Mouse (Mus musculus) forebrain, embryonic 15.5 days (tissue): ENCODE results near the gene Tmem135. TPM values are rescaled to one million over a fixed set of nuclear protein-coding genes. Genes with fewer than 3 reads are reported as not detected.

Experiments used
- ATAC-seq: fragments of 200-750 bp; cut with Nextera tagmentation; replicated peaks from 2 replicates; pipeline ENCODE4 v1.8.0; 2017; ENCODE audit warnings: mild to moderate bottlenecking, moderate TSS enrichment, moderate library complexity
- H3K27ac ChIP-seq: fragments of 300-500 bp; sonication (generic); replicated peaks from 2 replicates; pipeline ENCODE4 v1.5.1; 2015; ENCODE audit warnings: mild to moderate bottlenecking, inconsistent platforms
- H3K27me3 ChIP-seq: fragments of 300-500 bp; sonication (generic); 2 replicates; pipeline ENCODE4 v1.6.1; 2015; ENCODE audit warnings: inconsistent platforms
- H3K36me3 ChIP-seq: fragments of 300-500 bp; sonication (generic); 2 replicates; pipeline ENCODE4 v1.6.1; 2015; ENCODE audit warnings: mild to moderate bottlenecking, inconsistent platforms
- H3K4me1 ChIP-seq: fragments of 300-500 bp; sonication (generic); 2 replicates; pipeline ENCODE4 v1.6.1; 2015; ENCODE audit warnings: inconsistent platforms
- H3K4me2 ChIP-seq: fragments of 300-500 bp; sonication (generic); replicated peaks from 2 replicates; pipeline ENCODE4 v1.6.1; 2015; ENCODE audit warnings: mild to moderate bottlenecking, inconsistent platforms
- H3K4me3 ChIP-seq: fragments of 300-500 bp; sonication (generic); 2 replicates; pipeline ENCODE4 v1.5.1; 2015; ENCODE audit warnings: mild to moderate bottlenecking, inconsistent platforms
- H3K9ac ChIP-seq: fragments of 300-500 bp; sonication (generic); replicated peaks from 2 replicates; pipeline ENCODE4 v1.6.1; 2015; ENCODE audit warnings: mild to moderate bottlenecking, inconsistent platforms
- H3K9me3 ChIP-seq: fragments of 300-500 bp; sonication (generic); 2 replicates; pipeline ENCODE4 v1.6.1; 2016; ENCODE audit warnings: inconsistent platforms
- WGBS: fragments of 180-500 bp; shearing (Covaris S2); methylation state at CpG from one replicate; pipeline ENCODE4 v1.1.7; 2015; ENCODE audit warnings: mixed read lengths; 5-methylcytosine and 5-hydroxymethylcytosine counted together
- polyA plus RNA-seq: library from polyadenylated mRNA; unstranded; fragments of >200 nt; fragmentation: Nextera tagmentation; extraction: Ambion mirVana; gene quantifications from 2 replicates; pipeline ENCODE4 v1.2.1, GENCODE M21; 2015

The Tmem135 gene
- 22.7 and 25.4 TPM in 2 replicates for polyA plus RNA-seq

- peak; percentile 95 for ATAC-seq
- 0 out of 2 replicates have a peak, but pooled peaks cover 15% of the 10 kb centered on the region for H3K27me3 ChIP-seq
- H3K9me3 ChIP-seq, result no peaks in the 10 kb centered on the region
- H3K27ac ChIP-seq, result peak within 1 kb of the TSS; percentile 70
- peak within 1 kb of the TSS; percentile 75 for H3K9ac ChIP-seq
- H3K4me3 ChIP-seq, result peak within 1 kb of the TSS; percentile 80
- WGBS, result 0% methylated on average over 48 of the region's 62 CpGs
- H3K4me2 ChIP-seq, result peak within 1 kb of the TSS; percentile 99
- peaks cover 23% of the 10 kb centered on the region for H3K4me1 ChIP-seq
- H3K36me3 ChIP-seq, result no peaks in the 10 kb centered on the region
Observed at GRCm38 (mm10) chr7:89404081-89404733, at the start of gene Tmem135, which contains the start of gene Fzd4. Gene Tmem135 (minus strand): TSS chr7:89404222. Gene Fzd4 (plus strand): TSS chr7:89404355.

- no peaks in the 10 kb centered on the region for H3K4me1 ChIP-seq
- 67% methylated on average over 2 of the region's 2 CpGs for WGBS
Observed at GRCm38 (mm10) chr7:89450312-89450711, 46.3 kb upstream of the Tmem135 start.

GRCm38 (mm10) chr7:89445137-89445536 is 41.1 kb upstream of the Tmem135 start:
- Histone ChIP-seq H3K27me3 (no peaks in the 10 kb centered on the region), H3K9ac (no peak overlapping the region), H3K4me2 (no peak overlapping the region), H3K4me3 (no peak overlapping the region), H3K27ac (no peak overlapping the region), H3K36me3 (no peaks in the 10 kb centered on the region), H3K9me3 (no peaks in the 10 kb centered on the region), H3K4me1 (no peaks in the 10 kb centered on the region)
- no peak for ATAC-seq
- 92% methylated on average over 4 of the region's 4 CpGs for WGBS

More at GRCm38 (mm10) chr7:89450312-89450711, 46.3 kb upstream of the Tmem135 start:
- H3K36me3 ChIP-seq, result no peaks in the 10 kb centered on the region
- H3K9me3 ChIP-seq, result no peaks in the 10 kb centered on the region
- H3K4me3 ChIP-seq, result no peak overlapping the region
- H3K27ac ChIP-seq, result no peak overlapping the region
- no peak for ATAC-seq
- no peak overlapping the region for H3K9ac ChIP-seq
- no peak overlapping the region for H3K4me2 ChIP-seq
- no peaks in the 10 kb centered on the region for H3K27me3 ChIP-seq

GRCm38 (mm10) chr7:89442242-89442641 is 38.2 kb upstream of the Tmem135 start:
- ATAC-seq, result no peak
- Histone ChIP-seq H3K27ac (no peak overlapping the region), H3K27me3 (no peaks in the 10 kb centered on the region), H3K4me2 (no peak overlapping the region), H3K4me3 (no peak overlapping the region), H3K9me3 (no peaks in the 10 kb centered on the region), H3K9ac (no peak overlapping the region), H3K4me1 (no peaks in the 10 kb centered on the region), H3K36me3 (no peaks in the 10 kb centered on the region)
- WGBS, result 59% methylated on average over 4 of the region's 4 CpGs

GRCm38 (mm10) chr7:89441291-89441690 is 37.3 kb upstream of the Tmem135 start:
- H3K9me3 ChIP-seq, result no peaks in the 10 kb centered on the region
- 76% methylated on average over 7 of the region's 7 CpGs for WGBS
- H3K27ac ChIP-seq, result no peak overlapping the region
- no peaks in the 10 kb centered on the region for H3K4me1 ChIP-seq
- no peak overlapping the region for H3K4me2 ChIP-seq
- no peak overlapping the region for H3K4me3 ChIP-seq
- no peaks in the 10 kb centered on the region for H3K36me3 ChIP-seq
- no peak overlapping the region for H3K9ac ChIP-seq
- ATAC-seq, result no peak
- H3K27me3 ChIP-seq, result no peaks in the 10 kb centered on the region

GRCm38 (mm10) chr7:89437589-89437988 is 33.6 kb upstream of the Tmem135 start:
- no peaks in the 10 kb centered on the region for H3K36me3 ChIP-seq
- no peaks in the 10 kb centered on the region for H3K9me3 ChIP-seq
- 58% methylated on average over 4 of the region's 4 CpGs for WGBS
- H3K9ac ChIP-seq, result no peak overlapping the region
- H3K4me1 ChIP-seq, result 0 out of 2 replicates have a peak, but pooled peaks cover 6% of the 10 kb centered on the region
- no peak for ATAC-seq
- no peak overlapping the region for H3K4me2 ChIP-seq
- no peak overlapping the region for H3K4me3 ChIP-seq
- no peaks in the 10 kb centered on the region for H3K27me3 ChIP-seq
- no peak overlapping the region for H3K27ac ChIP-seq

- 93% methylated on average over 5 of the region's 5 CpGs for WGBS
Observed at GRCm38 (mm10) chr7:89436404-89436803, 32.4 kb upstream of the Tmem135 start.

GRCm38 (mm10) chr7:89433893-89434616 is 30.0 kb upstream of the Tmem135 start:
- Histone ChIP-seq H3K27ac (no peak overlapping the region), H3K36me3 (no peaks in the 10 kb centered on the region), H3K9ac (no peak overlapping the region), H3K4me1 (0 out of 2 replicates have a peak, but pooled peaks cover 6% of the 10 kb centered on the region), H3K4me2 (no peak overlapping the region), H3K4me3 (no peak overlapping the region), H3K27me3 (no peaks in the 10 kb centered on the region), H3K9me3 (no peaks in the 10 kb centered on the region)
- 70% methylated on average over 8 of the region's 8 CpGs for WGBS
- no peak for ATAC-seq

More at GRCm38 (mm10) chr7:89436404-89436803, 32.4 kb upstream of the Tmem135 start:
- Histone ChIP-seq H3K4me1 (0 out of 2 replicates have a peak, but pooled peaks cover 6% of the 10 kb centered on the region), H3K27ac (no peak overlapping the region), H3K27me3 (no peaks in the 10 kb centered on the region), H3K9ac (no peak overlapping the region), H3K4me3 (no peak overlapping the region), H3K4me2 (no peak overlapping the region), H3K36me3 (no peaks in the 10 kb centered on the region), H3K9me3 (no peaks in the 10 kb centered on the region)
- ATAC-seq, result no peak

GRCm38 (mm10) chr7:89433193-89433892 is 29.3 kb upstream of the Tmem135 start:
- Histone ChIP-seq H3K36me3 (no peaks in the 10 kb centered on the region), H3K9ac (no peak overlapping the region), H3K27ac (no peak overlapping the region), H3K4me1 (0 out of 2 replicates have a peak, but pooled peaks cover 6% of the 10 kb centered on the region), H3K4me3 (no peak overlapping the region), H3K9me3 (no peaks in the 10 kb centered on the region), H3K27me3 (no peaks in the 10 kb centered on the region), H3K4me2 (no peak overlapping the region)
- peak; percentile 94 for ATAC-seq
- 35% methylated on average over 9 of the region's 9 CpGs for WGBS

GRCm38 (mm10) chr7:89431185-89431584 is 27.2 kb upstream of the Tmem135 start:
- no peak overlapping the region for H3K9ac ChIP-seq
- no peak overlapping the region for H3K4me2 ChIP-seq
- H3K4me1 ChIP-seq, result 0 out of 2 replicates have a peak, but pooled peaks cover 6% of the 10 kb centered on the region
- H3K4me3 ChIP-seq, result no peak overlapping the region
- no peaks in the 10 kb centered on the region for H3K27me3 ChIP-seq
- ATAC-seq, result no peak
- no peaks in the 10 kb centered on the region for H3K9me3 ChIP-seq
- H3K27ac ChIP-seq, result no peak overlapping the region
- 91% methylated on average over 2 of the region's 2 CpGs for WGBS
- no peaks in the 10 kb centered on the region for H3K36me3 ChIP-seq

- no peaks in the 10 kb centered on the region for H3K36me3 ChIP-seq
- H3K4me3 ChIP-seq, result no peak overlapping the region
- no peaks in the 10 kb centered on the region for H3K9me3 ChIP-seq
- H3K27me3 ChIP-seq, result no peaks in the 10 kb centered on the region
- 82% methylated on average over 1 of the region's 1 CpGs for WGBS
- H3K9ac ChIP-seq, result no peak overlapping the region
- no peak overlapping the region for H3K27ac ChIP-seq
- no peak for ATAC-seq
- H3K4me2 ChIP-seq, result no peak overlapping the region
- 0 out of 2 replicates have a peak, but pooled peaks cover 6% of the 10 kb centered on the region for H3K4me1 ChIP-seq
Observed at GRCm38 (mm10) chr7:89429326-89429725, 25.3 kb upstream of the Tmem135 start.

GRCm38 (mm10) chr7:89428804-89429203 is 24.8 kb upstream of the Tmem135 start:
- 90% methylated on average over 5 of the region's 5 CpGs for WGBS
- no peak for ATAC-seq
- H3K4me1 ChIP-seq, result 0 out of 2 replicates have a peak, but pooled peaks cover 6% of the 10 kb centered on the region

More at GRCm38 (mm10) chr7:89428804-89429203, 24.8 kb upstream of the Tmem135 start:
- Histone ChIP-seq H3K27ac (no peak overlapping the region), H3K4me2 (no peak overlapping the region), H3K9me3 (no peaks in the 10 kb centered on the region), H3K9ac (no peak overlapping the region), H3K4me3 (no peak overlapping the region), H3K36me3 (no peaks in the 10 kb centered on the region), H3K27me3 (no peaks in the 10 kb centered on the region)
